Mouse (Mus musculus): ENCODE data around the gene Pole2. TPM values are rescaled to one million over a fixed set of nuclear protein-coding genes. Genes with fewer than 3 reads are reported as not detected.

The Pole2 gene
- polyA plus RNA-seq, 1 experiment, result 2.9 TPM

GRCm38 (mm10) chr12:69241771-69242431 lies 13.9 kb upstream of the Pole2 start:
- DNase-seq, result peak; percentile 70
- peaks cover 4% of the 10 kb centered on the region; the same call in 1 of the 2 replicates for H3K4me1 ChIP-seq (ENCODE audit: control insufficient read depth, insufficient read depth, low read length)
- under 1% methylated on average over 62 of the region's 64 CpGs for WGBS
- H3K4me3 ChIP-seq (replicated peaks; ENCODE audit: extremely low read depth, low read depth, low read length), result peak overlapping the region; percentile 98
- peak; percentile 63; the same call in 1 of the 2 replicates for TF ChIP-seq POLR2A (IDR thresholded peaks at IDR 0.05; ENCODE audit: borderline replicate concordance, extremely low read depth, low read depth, low read length)
- no peak for TF ChIP-seq CTCF (IDR thresholded peaks at IDR 0.05; ENCODE audit: insufficient read depth, low read length)

- DNase-seq, result no peak
- Histone ChIP-seq H3K4me1 (ENCODE audit: control insufficient read depth, insufficient read depth, low read length) (peaks cover 4% of the 10 kb centered on the region; the same call in 1 of the 2 replicates), H3K4me3 (replicated peaks; ENCODE audit: extremely low read depth, low read depth, low read length) (peak overlapping the region; percentile 98)
- WGBS, result 1% methylated on average over 3 of the region's 3 CpGs
- TF ChIP-seq POLR2A (IDR thresholded peaks at IDR 0.05; ENCODE audit: borderline replicate concordance, extremely low read depth, low read depth, low read length), result no peak
- no peak for TF ChIP-seq CTCF (IDR thresholded peaks at IDR 0.05; ENCODE audit: insufficient read depth, low read length)
Measured at GRCm38 (mm10) chr12:69241405-69241770, 13.4 kb upstream of the Pole2 start.

- Histone ChIP-seq H3K4me3 (replicated peaks; ENCODE audit: extremely low read depth, low read depth, low read length) (peak within 1 kb of the TSS; percentile 98), H3K4me1 (ENCODE audit: control insufficient read depth, insufficient read depth, low read length) (peaks cover 4% of the 10 kb centered on the region; the same call in 1 of the 2 replicates)
- no peak for TF ChIP-seq CTCF (IDR thresholded peaks at IDR 0.05; ENCODE audit: insufficient read depth, low read length)
- TF ChIP-seq POLR2A (IDR thresholded peaks at IDR 0.05; ENCODE audit: borderline replicate concordance, extremely low read depth, low read depth, low read length), result no peak
- no peak for DNase-seq
- WGBS, result 68% methylated on average over 6 of the region's 6 CpGs
Measured at GRCm38 (mm10) chr12:69240876-69241275, 12.9 kb upstream of the Pole2 start, which contains the start of gene Klhdc1. Gene Klhdc1, plus strand, starts transcription at chr12:69241176.

- Histone ChIP-seq H3K4me3 (replicated peaks; ENCODE audit: extremely low read depth, low read depth, low read length) (no peak overlapping the region), H3K4me1 (ENCODE audit: control insufficient read depth, insufficient read depth, low read length) (peaks cover 4% of the 10 kb centered on the region; the same call in 1 of the 2 replicates)
- DNase-seq, result no peak
- WGBS, result 22% methylated on average over 3 of the region's 3 CpGs
- TF ChIP-seq CTCF (IDR thresholded peaks at IDR 0.05; ENCODE audit: insufficient read depth, low read length), result no peak
- no peak for TF ChIP-seq POLR2A (IDR thresholded peaks at IDR 0.05; ENCODE audit: borderline replicate concordance, extremely low read depth, low read depth, low read length)
Measured at GRCm38 (mm10) chr12:69238284-69238683, 10.3 kb upstream of the Pole2 start.

- WGBS, result 63% methylated on average over 6 of the region's 6 CpGs
- no peak overlapping the region for H3K4me3 ChIP-seq (replicated peaks; ENCODE audit: extremely low read depth, low read depth, low read length)
- TF ChIP-seq CTCF (IDR thresholded peaks at IDR 0.05; ENCODE audit: insufficient read depth, low read length), result no peak
- TF ChIP-seq POLR2A (IDR thresholded peaks at IDR 0.05; ENCODE audit: borderline replicate concordance, extremely low read depth, low read depth, low read length), result no peak
- DNase-seq, result no peak
- H3K4me1 ChIP-seq (ENCODE audit: control insufficient read depth, insufficient read depth, low read length), result no peaks in the 10 kb centered on the region
Measured at GRCm38 (mm10) chr12:69235782-69236181, 7.8 kb upstream of the Pole2 start.

GRCm38 (mm10) chr12:69229251-69229650 lies 1.3 kb upstream of the Pole2 start:
- no peak for DNase-seq
- H3K4me3 ChIP-seq (replicated peaks; ENCODE audit: extremely low read depth, low read depth, low read length), result no peak overlapping the region
- TF ChIP-seq POLR2A (IDR thresholded peaks at IDR 0.05; ENCODE audit: borderline replicate concordance, extremely low read depth, low read depth, low read length) (no peak), CTCF (IDR thresholded peaks at IDR 0.05; ENCODE audit: insufficient read depth, low read length) (no peak)

GRCm38 (mm10) chr12:69220613-69221277 lies 7.2 kb downstream of the Pole2 start:
- H3K4me3 ChIP-seq (replicated peaks; ENCODE audit: extremely low read depth, low read depth, low read length), result no peak overlapping the region
- 91% methylated on average over 19 of the region's 19 CpGs for WGBS
- DNase-seq, result no peak
- H3K4me1 ChIP-seq (ENCODE audit: control insufficient read depth, insufficient read depth, low read length), result no peaks in the 10 kb centered on the region
- TF ChIP-seq CTCF (IDR thresholded peaks at IDR 0.05; ENCODE audit: insufficient read depth, low read length) (no peak), POLR2A (IDR thresholded peaks at IDR 0.05; ENCODE audit: borderline replicate concordance, extremely low read depth, low read depth, low read length) (no peak)

More at GRCm38 (mm10) chr12:69229251-69229650, 1.3 kb upstream of the Pole2 start:
- 71% methylated on average over 2 of the region's 2 CpGs for WGBS
- no peaks in the 10 kb centered on the region; the same call in 1 of the 2 replicates for H3K4me1 ChIP-seq (ENCODE audit: control insufficient read depth, insufficient read depth, low read length)

GRCm38 (mm10) chr12:69216587-69216986 lies 11.4 kb downstream of the Pole2 start:
- TF ChIP-seq CTCF (IDR thresholded peaks at IDR 0.05; ENCODE audit: insufficient read depth, low read length) (no peak), POLR2A (IDR thresholded peaks at IDR 0.05; ENCODE audit: borderline replicate concordance, extremely low read depth, low read depth, low read length) (no peak)
- no peak for DNase-seq
- WGBS, result 93% methylated on average over 7 of the region's 7 CpGs
- H3K4me1 ChIP-seq (ENCODE audit: control insufficient read depth, insufficient read depth, low read length), result no peaks in the 10 kb centered on the region
- H3K4me3 ChIP-seq (replicated peaks; ENCODE audit: extremely low read depth, low read depth, low read length), result no peak overlapping the region

- TF ChIP-seq CTCF (IDR thresholded peaks at IDR 0.05; ENCODE audit: insufficient read depth, low read length), result no peak
- no peak for TF ChIP-seq POLR2A (IDR thresholded peaks at IDR 0.05; ENCODE audit: borderline replicate concordance, extremely low read depth, low read depth, low read length)
- no peak for DNase-seq
- Histone ChIP-seq H3K4me3 (replicated peaks; ENCODE audit: extremely low read depth, low read depth, low read length) (no peak overlapping the region), H3K4me1 (ENCODE audit: control insufficient read depth, insufficient read depth, low read length) (no peaks in the 10 kb centered on the region)
- WGBS, result 69% methylated on average over 3 of the region's 3 CpGs
Measured at GRCm38 (mm10) chr12:69215000-69215785, 12.8 kb downstream of the Pole2 start.
